Mouse (Mus musculus) thymus, postnatal 14 days (tissue): ENCODE results near the gene Tex14.
"Not testable (repeated sequence)": the region's sequence is repeated elsewhere in the genome, so short reads cannot be mapped to it uniquely, and the experiment has no call there.

Experiments used
- DNase-seq: peaks from one replicate; pipeline ENCODE4 v3.0.0; 2021

Gene Tex14

GRCm38 (mm10) chr11:87448476-87449199 lies 43.8 kb downstream of the Tex14 start:
- peak; percentile 49 for DNase-seq

GRCm38 (mm10) chr11:87449200-87449547 lies 44.3 kb downstream of the Tex14 start:
- no peak for DNase-seq

DNA sequence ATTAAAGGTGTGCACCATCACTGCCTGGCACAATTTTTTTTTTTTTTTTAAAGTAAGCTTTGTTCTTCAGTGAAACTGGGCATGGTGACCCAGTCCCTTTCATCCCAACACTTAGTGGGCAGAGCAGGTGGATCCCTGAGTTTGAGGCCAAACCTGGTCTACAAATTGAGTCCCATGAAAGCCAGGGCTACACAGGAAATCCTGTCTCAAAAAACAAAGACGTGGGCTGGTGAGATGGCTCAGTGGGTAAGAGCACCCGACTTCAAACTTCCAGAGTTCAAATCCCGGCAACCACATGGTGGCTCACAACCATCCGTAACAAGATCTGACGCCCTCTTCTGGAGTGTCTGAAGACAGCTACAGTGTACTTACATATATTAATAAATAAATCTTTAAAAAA lies 45.0 kb downstream of the Tex14 start:
- not testable (repeated sequence) for DNase-seq

DNA sequence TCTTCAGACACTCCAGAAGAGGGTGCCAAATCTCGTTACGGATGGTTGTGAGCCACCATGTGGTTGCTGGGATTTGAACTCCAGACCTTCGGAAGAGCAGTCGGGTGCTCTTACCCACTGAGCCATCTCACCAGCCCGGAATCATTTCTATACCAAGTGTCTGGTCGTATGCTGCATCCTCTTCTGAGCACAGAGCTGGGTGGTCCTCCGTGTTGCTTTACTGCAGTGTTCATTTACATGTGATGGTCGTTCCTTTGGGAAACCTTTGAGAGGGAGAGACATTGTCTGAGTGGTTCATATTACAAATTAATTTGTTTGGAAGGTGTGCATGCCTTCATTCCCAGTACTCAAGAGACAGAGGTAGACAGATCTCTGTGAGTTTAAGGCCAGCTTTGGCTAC lies 47.9 kb downstream of the Tex14 start:
- not testable (repeated sequence) for DNase-seq

DNA sequence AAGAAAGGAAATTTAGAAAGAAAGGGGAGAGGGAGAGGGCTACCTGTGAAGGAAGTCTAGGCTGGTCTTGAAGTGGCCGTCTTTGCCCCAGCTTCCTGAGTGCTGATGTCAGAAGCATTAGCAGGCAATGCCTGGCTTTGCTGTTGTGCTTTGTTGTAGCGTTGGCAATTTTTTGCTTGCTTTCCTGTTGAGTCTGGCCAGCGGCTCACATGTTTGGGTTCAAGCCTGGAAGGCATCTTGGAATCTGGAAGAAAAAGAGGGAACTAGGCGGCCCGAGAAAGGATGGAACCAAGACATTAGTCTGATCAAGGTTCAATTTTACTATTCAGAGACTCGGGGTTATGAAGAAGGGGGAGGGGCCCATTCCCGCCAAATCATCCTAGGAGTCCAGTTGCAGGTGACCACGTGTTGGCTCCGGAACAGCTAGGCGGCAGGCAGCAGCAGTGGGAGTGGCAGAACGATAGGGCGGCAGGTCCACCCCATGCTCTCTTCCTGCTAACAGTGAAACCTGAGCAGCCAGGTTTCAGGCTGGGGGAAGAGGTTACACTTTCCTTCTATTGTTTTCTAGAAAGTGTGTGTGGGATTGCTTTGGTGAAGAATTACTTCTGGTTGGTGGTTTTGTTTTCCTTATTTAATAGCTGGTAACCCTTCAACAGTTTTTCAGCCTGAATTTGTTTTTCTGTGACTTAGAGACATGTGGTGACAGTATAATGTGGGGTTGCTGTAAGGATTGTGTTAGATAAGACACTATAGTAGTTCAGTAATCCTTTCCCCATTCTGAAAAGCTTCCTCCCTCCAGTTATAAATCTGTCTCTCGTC lies 48.6 kb downstream of the Tex14 start:
- no peak for DNase-seq

DNA sequence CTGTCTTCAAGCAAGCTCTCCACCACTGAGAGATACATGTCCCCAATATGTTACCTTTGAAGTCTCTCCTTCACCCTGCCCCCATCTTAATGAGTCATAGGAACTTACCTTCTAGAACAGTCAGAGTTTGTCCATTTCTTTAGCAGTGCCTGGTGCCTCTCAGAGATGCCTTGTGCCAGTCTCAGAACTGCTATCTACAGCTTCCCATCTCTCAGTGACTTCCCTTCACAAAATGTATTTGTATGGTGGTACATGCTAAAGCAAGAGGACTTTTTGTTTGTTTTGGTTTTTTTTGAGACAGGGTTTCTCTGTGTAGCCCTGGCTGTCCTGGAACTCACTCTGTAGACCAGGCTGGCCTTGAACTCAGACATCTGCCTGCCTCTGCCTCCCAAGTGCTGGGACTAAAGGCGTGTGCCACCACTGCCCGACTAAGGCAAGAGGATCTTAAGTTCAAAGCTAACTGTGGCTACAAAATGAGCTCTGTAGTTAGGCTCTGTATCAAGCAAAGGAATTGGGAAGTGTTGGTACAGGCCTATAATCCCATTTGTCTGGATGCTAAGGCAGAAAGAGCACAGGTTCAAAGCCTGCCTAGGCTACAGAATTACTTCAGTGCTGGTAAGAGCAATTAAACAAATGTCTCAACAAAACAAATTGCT lies 49.3 kb downstream of the Tex14 start:
- DNase-seq: no peak

GRCm38 (mm10) chr11:87455573-87455972 lies 50.7 kb downstream of the Tex14 start:
- no peak for DNase-seq

DNA sequence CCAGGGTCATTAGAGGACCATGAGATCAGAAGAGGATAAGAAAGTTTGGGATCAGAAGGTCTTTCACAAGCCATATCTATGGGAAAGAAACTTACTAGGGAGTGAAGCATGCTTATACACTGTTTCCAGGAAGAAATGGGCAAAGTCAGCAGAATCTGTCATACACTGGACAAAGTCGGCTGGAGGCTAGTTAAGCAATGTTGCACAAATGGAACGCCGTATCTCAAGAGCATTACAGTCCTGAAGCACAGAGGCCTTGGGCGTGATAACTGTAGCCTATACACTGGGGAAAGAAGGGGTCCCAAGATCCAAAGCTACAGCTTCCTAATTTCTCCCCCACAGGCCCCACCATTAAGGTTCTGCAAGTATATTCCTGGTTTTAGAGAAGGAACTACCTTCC lies 51.1 kb downstream of the Tex14 start:
- DNase-seq: no peak

GRCm38 (mm10) chr11:87460566-87460965 lies 55.7 kb downstream of the Tex14 start:
- DNase-seq: no peak

- DNase-seq: peak; percentile 83
Measured at GRCm38 (mm10) chr11:87461780-87462460, 57.1 kb downstream of the Tex14 start.

DNA sequence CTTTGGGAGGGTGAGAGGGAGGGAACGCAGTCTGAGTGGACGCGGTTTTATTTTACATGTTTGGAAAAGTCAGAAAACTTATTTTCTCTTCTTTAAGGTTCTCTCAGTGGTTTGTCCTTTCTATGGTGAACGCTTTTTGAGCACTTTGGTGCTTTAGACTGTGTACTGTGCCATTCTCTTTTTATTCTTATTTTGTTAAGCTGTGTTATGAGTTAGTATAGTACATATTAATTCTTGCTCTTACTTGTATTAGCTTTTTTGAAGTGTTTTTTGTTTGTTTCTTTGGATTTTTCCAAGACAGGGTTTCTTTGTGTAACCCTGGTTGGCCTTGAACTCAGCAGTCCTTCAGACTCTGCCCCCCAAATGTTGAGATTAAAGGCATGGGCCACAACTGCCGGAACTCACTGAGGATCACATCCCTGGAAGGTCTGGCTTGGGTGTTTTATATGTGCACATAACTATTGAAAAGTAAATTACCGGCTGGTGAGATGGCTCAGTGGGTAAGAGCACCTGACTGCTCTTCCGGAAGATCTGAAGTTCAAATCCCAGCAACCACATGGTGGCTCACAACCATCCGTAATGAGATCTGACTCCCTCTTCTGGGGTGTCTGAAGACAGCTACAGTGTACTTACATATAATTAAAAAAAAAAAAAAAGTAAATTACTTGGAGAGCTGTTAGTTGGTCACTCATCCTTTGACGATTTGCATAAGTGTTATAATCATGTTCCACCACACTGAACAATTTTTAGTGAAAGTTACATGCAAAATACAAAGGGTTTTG lies 57.8 kb downstream of the Tex14 start:
- peak; percentile 75 for DNase-seq

GRCm38 (mm10) chr11:87463243-87463540 lies 58.3 kb downstream of the Tex14 start:
- no peak for DNase-seq

DNA sequence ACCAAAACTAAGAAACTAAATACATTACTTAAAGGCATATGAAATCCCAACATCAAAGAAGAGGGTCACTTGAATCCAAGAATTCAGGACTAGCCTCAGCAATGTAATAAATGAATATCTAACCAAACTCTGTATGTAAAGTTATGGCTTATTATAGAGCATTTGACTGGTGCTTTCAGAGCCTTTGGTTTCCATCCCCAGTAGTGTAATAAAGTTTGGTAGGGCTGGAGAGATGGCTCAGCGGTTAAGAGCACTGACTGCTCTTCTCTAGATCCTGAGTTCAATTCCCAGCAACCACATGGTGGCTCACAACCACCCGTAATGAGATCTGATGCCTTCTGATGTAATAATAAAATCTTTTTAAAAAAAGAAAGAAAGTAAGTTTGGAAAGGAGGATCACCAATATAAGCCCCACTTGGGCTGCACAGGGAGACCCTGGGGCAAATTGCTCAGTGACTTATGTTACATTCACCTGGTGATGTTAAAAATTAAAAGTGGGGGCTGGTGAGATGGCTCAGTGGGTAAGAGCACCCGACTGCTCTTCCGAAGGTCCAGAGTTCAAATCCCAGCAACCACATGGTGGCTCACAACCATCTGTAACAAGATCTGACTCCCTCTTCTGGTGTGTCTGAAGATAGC lies 59.0 kb downstream of the Tex14 start:
- not testable (repeated sequence) for DNase-seq

DNA sequence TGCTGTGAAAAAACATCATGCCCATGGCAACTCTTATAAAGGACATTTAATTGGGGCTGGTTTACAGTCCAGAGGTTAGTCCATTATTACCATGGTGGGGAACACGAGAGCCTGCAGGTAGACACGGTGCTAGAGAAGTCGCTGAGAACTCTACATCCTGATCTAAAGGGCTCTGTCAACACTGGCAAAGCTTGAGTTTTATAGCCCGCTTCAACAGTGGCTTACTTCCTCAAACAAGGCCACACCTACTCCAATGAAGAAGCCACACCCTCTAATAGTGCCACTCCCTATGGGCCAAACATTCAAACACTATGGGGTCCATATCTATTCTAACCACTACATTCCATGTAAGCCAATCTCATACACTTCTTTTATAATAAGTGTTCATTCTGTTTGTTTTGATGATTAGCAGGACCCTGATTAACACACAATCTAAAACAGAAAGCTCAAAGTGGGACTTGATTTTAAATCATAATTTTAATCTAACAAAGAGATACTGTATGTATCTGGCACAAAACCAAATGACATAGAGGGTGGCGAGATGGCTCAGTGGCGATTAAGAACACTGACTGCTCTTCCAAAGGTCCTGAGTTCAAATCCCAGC lies 61.2 kb downstream of the Tex14 start:
- DNase-seq: no peak

GRCm38 (mm10) chr11:87467491-87468277 lies 62.8 kb downstream of the Tex14 start:
- DNase-seq: peak; percentile 87

GRCm38 (mm10) chr11:87468278-87468655 lies 63.4 kb downstream of the Tex14 start:
- DNase-seq: peak; percentile 30

GRCm38 (mm10) chr11:87468706-87469315 lies 63.9 kb downstream of the Tex14 start:
- DNase-seq: peak; percentile 25

GRCm38 (mm10) chr11:87470807-87471698 lies 66.2 kb downstream of the Tex14 start:
- DNase-seq: peak; percentile 74

- not testable (repeated sequence) for DNase-seq
Measured at GRCm38 (mm10) chr11:87471699-87471997, 66.8 kb downstream of the Tex14 start.
